Mouse (Mus musculus) right cerebral cortex, adult 2 months (tissue): Measurements from ENCODE around the gene Plce1.
A peak's percentile ranks its signal among the peaks of the same experiment; 100 is the strongest.
"Not testable (repeated sequence)": the region's sequence is repeated elsewhere in the genome, so short reads cannot be mapped to it uniquely, and the experiment has no call there.

Experiments
- DNase-seq, 2 experiments: peaks; one replicate each; pipeline ENCODE4 v3.0.0; 2021 to 2022; ENCODE audit warnings: low spot score in 2 of 2

The Plce1 gene

GRCm38 (mm10) chr19:38488103-38488912 lies 7.4 kb downstream of the Plce1 start:
- no peak for DNase-seq

DNA sequence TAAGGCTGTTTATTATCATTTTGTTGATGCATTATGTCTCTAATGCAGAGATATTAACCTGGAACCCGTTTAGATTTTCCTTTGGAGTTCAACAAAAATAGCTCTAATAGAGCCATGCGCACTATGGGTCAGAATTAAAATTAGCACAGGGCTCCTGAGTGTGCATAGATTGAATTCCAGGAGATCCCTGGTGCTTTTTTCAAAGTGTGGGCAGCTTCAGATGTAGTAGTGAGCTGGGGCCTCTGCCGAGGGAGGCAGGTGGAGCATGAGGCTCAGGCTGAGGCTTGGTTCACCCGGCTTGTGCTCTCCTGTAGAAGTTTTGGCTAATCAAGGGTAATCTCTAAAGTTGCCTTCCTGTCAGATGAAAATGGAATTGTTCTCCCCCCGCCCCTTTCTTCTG lies 17.3 kb downstream of the Plce1 start:
- no peak for DNase-seq

- DNase-seq: no peak
These were observed 23.7 kb downstream of the Plce1 start for GRCm38 (mm10) chr19:38504597-38504996.

DNA sequence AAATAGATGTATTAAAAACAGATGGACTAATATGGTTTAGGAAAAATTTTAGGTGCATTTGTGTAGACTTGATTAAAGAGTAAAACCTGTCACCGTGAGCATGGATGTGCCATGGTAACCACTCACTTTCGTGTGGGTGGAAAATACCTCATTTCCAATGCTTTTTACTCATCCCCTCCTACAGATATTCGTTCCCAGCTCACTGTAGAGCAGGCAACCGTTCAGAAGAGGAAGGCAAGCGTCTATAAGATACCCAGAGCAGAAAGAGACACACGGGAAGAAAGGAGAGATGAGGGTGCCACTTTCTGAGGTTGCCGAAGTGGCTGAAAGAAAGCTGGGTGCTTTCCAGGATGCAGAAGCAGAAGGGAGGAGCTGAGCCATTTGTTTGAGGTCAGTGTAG lies 25.2 kb downstream of the Plce1 start:
- peak; percentile 37 to 42 for DNase-seq

DNA sequence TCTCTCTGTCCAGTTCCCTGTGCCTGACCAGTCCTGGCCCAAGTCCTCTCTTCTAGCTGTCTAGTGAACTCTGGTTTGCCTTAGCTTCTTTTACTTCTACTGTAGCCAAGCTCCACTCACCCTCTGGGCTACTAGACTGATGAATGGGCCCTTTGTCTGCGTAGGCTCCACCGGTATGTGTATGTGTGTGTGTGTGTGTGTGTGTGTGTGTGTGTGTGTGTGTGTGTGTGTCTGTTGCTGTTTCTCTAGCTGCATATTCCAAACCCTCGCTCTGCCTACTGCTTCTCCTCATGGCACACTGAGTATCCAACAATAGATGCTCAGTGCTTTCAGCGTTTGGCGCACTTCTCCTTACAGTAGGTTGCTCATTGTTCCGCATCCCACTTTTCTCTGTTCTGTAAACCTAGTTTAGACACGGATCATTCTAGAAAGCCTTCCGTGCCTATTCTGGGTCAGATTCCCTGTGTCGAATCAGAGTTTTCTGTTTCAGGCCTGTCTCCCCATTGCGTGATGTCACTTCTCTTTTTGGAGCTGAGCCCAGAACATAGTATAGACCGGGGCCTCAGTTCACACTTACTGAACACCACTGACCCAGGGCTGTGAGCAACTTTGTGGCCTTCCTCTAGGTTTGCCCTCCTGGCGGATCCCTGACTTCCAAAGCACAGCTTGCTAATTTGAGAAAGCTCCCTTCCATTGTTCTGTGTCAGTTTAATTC lies 26.5 kb downstream of the Plce1 start:
- DNase-seq: peak; percentile 25 to 44

DNA sequence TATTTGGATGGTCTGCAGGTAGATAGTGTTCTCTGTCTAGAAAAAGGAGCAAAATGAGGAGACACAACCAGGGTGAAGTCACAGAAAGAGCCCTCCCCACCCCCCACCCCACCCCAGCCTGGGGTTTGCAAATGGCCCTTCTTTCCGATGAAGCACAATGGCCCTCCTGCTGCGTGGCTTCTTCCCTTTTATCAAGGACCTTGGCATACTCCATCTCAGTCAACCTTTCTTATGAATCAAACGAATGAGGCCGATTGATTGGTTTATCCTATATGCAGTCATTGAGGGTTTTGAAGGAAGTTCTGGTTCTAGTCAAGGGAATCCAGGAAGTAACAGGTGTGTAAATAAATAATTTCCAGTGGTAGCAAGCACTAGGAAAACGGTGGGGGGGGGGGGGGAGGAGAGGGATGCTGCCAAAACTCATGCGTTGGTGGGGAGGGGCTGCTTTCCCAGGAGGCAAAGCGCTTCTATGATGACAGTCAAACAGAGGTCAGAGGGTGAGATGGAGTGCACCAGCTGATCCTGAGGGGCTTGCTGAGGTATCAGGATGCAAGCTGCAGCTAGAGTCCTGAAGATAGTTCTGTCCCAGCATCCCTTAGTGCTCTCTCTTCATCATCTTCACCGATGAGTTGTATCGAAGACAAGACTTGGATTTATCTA lies 27.2 kb downstream of the Plce1 start:
- no peak for DNase-seq

DNA sequence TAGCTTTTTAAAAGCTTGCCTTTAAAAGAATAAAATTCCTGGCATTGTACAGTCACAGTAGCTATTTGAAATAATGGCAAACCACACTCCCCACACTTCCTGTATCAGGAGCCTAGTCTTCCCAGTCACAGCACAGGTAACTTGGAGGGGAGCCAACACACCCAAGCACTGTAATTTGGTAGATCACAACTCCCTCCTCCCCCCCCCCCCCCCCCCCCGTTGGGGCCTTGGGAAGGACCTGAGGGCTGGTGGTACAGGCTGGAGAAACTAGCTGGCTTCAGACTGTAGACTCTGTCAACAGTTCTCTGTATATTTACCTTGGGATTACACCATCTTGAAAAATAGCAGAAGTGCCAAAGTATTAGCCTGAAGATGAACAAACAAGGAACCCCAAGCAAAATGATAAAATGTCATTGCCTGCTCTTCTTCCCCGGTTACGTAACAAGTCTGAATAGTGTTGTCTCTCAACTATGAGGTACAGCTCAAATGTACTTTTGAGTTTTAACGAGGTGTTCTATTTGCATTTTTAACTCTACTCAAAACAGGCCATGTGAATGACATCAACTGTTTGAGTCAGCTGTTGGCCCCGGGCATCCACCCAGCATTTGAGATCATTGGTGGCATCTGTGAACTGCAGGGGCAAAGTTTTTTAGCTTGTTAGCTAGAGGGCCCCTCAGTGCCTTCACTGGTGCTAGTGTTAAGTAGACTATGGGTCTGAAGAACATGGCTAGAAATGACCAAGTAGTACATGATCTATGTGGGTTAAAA lies 33.7 kb downstream of the Plce1 start:
- DNase-seq: no peak

DNA sequence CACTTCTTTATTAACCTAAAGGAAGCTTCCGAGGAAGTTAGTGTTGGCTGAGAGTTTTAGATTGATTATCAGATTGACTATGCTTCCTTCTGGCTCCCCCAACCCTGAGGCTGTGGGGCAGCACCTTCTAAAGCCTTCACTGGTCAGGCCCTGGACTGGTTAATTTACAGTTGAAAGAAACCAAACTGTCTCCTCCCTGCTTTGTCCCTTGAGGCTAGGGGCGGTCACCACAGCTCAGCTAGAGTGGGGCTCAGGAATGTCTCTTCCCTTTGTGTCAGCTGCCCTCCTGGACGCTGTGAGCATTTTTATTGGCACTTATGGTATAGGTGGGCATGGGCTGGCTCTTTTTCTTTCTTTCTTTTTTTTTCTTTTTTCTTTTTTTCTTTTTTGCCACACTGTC lies 45.9 kb downstream of the Plce1 start:
- DNase-seq: no peak

DNA sequence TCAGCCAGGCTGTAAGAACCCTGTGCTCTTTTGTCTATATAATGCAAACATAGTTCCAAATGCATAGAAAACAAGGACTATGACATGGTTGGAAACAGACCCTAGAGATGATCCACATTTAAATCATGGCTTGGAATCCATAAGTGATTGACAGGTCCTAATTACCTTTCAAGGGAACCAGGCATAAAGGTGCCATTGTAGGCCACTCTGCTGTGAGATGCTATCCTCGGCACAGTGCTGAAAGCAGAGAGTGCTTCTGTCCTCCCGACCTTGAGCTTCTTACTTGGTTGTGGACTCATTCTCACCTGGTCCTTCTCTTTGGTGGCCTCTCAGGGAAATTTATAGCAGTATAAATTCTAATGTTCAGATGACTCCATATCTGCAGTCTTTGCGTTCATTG lies 46.6 kb downstream of the Plce1 start:
- DNase-seq: no peak

DNA sequence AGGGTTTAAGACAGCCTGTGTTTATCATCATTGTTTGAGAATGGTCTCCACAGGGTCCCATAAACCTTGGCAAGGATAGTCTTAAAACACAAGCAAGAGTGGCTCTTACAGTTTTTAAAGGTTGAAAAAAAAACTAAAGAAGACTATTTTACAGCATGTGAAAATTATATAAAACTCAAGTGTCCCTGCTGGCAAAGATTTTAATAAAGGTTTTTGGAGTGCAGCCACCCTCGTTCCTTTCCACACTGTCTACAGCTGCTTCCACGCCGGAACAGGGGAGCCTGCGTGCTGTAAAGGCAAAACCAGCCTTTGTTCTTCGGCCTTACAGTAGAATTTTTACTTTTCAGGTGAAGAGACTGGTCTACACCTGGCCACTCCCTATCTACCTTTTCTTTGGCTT lies 52.3 kb downstream of the Plce1 start:
- DNase-seq: no peak

DNA sequence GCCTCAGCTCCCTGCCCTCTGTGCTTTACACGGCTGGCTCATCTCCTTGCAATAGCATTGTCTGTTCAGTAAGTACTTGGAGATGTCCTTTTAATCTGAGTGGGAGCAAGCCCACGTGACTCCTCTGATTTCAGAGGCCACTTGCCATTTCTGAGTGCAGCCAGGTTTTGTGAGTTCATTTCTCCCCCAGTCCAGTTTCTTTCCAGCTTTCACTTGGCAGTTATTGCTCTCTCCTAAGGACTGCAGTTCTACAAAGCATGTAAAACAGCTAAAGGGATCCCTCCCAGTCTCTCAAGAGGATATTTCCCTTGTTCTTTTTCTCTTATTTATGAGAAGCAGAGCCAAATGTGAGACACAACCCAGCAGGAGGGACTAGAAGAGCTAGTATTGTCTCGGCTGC lies 58.4 kb downstream of the Plce1 start:
- DNase-seq: no peak

- no peak for DNase-seq
These were observed 59.6 kb downstream of the Plce1 start for GRCm38 (mm10) chr19:38540549-38540948.

- no peak for DNase-seq
These were observed 68.7 kb downstream of the Plce1 start for GRCm38 (mm10) chr19:38549487-38550058.

- no peak for DNase-seq
These were observed 72.6 kb downstream of the Plce1 start for GRCm38 (mm10) chr19:38553551-38553950.

DNA sequence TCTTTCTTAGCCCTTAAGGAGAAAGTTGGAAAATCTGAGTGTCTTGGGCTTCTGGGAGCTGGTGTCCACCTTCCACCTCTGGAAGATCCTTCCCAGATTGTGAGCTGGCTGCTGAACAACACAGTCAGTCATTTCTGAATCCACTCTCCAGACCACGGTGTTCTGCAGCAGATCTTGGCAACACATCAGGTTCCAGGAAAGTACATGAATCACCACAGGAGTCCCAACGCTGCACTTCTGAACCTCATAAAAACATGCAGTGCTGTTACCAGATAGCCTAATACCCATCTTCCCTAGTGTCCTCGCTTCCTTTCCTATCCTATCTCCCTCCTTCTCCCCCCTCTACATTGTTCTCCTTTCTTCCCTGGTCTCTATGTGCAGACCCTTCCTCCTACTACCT lies 74.5 kb downstream of the Plce1 start:
- DNase-seq: no peak

GRCm38 (mm10) chr19:38558816-38559215 lies 77.9 kb downstream of the Plce1 start:
- no peak for DNase-seq

GRCm38 (mm10) chr19:38561887-38562286 lies 81.0 kb downstream of the Plce1 start:
- DNase-seq: not testable (repeated sequence)

GRCm38 (mm10) chr19:38566156-38566555 lies 85.2 kb downstream of the Plce1 start:
- DNase-seq: no peak

DNA sequence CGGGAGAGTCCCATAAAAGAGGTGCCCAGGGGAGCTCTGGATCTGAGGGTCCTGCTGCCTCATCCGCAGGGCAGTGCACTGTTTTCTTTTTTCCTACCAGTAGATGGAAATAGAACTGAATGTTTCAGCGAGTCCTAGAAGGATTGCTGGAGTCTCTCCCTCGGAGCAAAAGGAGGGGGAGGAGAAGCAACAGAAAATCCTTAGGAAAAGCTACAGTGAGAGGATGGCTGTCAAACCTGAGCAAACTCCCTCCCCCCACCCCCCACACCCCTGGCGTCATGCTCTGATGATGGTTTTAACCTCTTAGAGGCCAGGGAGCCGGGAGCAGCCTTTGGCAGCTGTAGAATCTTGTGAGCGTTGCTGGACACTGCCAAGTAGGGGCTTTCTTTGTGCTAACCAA lies 85.8 kb downstream of the Plce1 start:
- peak; percentile 9 to 11 for DNase-seq

- DNase-seq: no peak
These were observed 86.4 kb downstream of the Plce1 start for GRCm38 (mm10) chr19:38567331-38567730.

- no peak for DNase-seq
These were observed 97.7 kb downstream of the Plce1 start for GRCm38 (mm10) chr19:38578554-38579146.
